Mouse (Mus musculus) gastrocnemius, adult 2 months (tissue): ENCODE results near the gene Zc3hav1. TPM values are rescaled to one million over a fixed set of nuclear protein-coding genes. Genes with fewer than 3 reads are reported as not detected.

Experiments used
- DNase-seq: peaks from one replicate; pipeline ENCODE4 v3.0.0; 2022
- H3K27ac ChIP-seq: fragments of 200-600 bp; 2 replicates; pipeline ENCODE4 v1.8.1; 2022; ENCODE audit warnings: mild to moderate bottlenecking
- H3K4me3 ChIP-seq: fragments of 200-600 bp; 2 replicates; pipeline ENCODE4 v1.8.1; 2022; ENCODE audit warnings: mild to moderate bottlenecking, moderate library complexity
- CTCF ChIP-seq: fragments of 200-600 bp; IDR thresholded peaks from 2 replicates; pipeline ENCODE4 v1.8.1; 2022; ENCODE audit warnings: antibody characterized with exemption, mild to moderate bottlenecking, moderate library complexity
- intact Hi-C: fragments of 180-260 bp; cut with DNase I; formaldehyde crosslinking; loops from one replicate; pipeline ENCODE4 v1.15.1; 2025
- total RNA-seq, 2 experiments: library from RNA; stranded (reverse); gene quantifications; 2 replicates each; pipeline ENCODE4 v1.2.3; 2021

The Zc3hav1 gene
- total RNA-seq, 2 experiments from 2014 or later: 6.4 to 6.7 TPM

GRCm38 (mm10) chr6:38304981-38305380 lies 49.4 kb downstream of the Zc3hav1 start:
- Histone ChIP-seq H3K4me3 (no peak overlapping the region), H3K27ac (no peak overlapping the region)
- peak; percentile 41 for TF ChIP-seq CTCF
- intact Hi-C loops: loop anchor here (10.0 kb wide), 1 partner anchor 140 kb away; no protein-coding TSS in a partner anchor
- DNase-seq: no peak

- intact Hi-C loops: no loop called here
Measured at GRCm38 (mm10) chr6:38298761-38299401, 55.5 kb downstream of the Zc3hav1 start, which contains the start of gene Zc3hav1l. TSS of gene Zc3hav1l (minus strand) at chr6:38299259.

GRCm38 (mm10) chr6:38298246-38298635 lies 56.2 kb downstream of the Zc3hav1 start:
- DNase-seq: no peak
- Histone ChIP-seq H3K4me3 (peak overlapping the region; percentile 79), H3K27ac (peak overlapping the region; percentile 80)
- intact Hi-C loops: no loop called here
- TF ChIP-seq CTCF: no peak

More at GRCm38 (mm10) chr6:38298761-38299401, 55.5 kb downstream of the Zc3hav1 start, which contains the start of gene Zc3hav1l:
- no peak for TF ChIP-seq CTCF
- H3K4me3 ChIP-seq: peak within 1 kb of the TSS; percentile 79
- peak within 1 kb of the TSS; percentile 80 for H3K27ac ChIP-seq
- DNase-seq: peak; percentile 77

- no peak for DNase-seq
- intact Hi-C loops: no loop called here
- Histone ChIP-seq H3K4me3 (peak overlapping the region; percentile 79), H3K27ac (no peak overlapping the region)
- TF ChIP-seq CTCF: no peak
Measured at GRCm38 (mm10) chr6:38297580-38298245, 56.7 kb downstream of the Zc3hav1 start.

GRCm38 (mm10) chr6:38293708-38294107 lies 60.7 kb downstream of the Zc3hav1 start:
- intact Hi-C loops: no loop called here
- peak; percentile 15; the same call in 1 of the 2 replicates for TF ChIP-seq CTCF
- no peak for DNase-seq
- Histone ChIP-seq H3K4me3 (no peak overlapping the region), H3K27ac (no peak overlapping the region)

GRCm38 (mm10) chr6:38292871-38293646 lies 61.3 kb downstream of the Zc3hav1 start:
- Histone ChIP-seq H3K4me3 (no peak overlapping the region), H3K27ac (no peak overlapping the region)
- intact Hi-C loops: no loop called here
- no peak for TF ChIP-seq CTCF
- no peak for DNase-seq

- no peak for TF ChIP-seq CTCF
- intact Hi-C loops: no loop called here
- no peak overlapping the region for H3K27ac ChIP-seq
Measured at GRCm38 (mm10) chr6:38284422-38284821, 70.0 kb downstream of the Zc3hav1 start.

GRCm38 (mm10) chr6:38264466-38264865 lies 89.9 kb downstream of the Zc3hav1 start:
- DNase-seq: no peak
- no peak overlapping the region for H3K27ac ChIP-seq
- intact Hi-C loops: no loop called here
- TF ChIP-seq CTCF: no peak
- no peak overlapping the region for H3K4me3 ChIP-seq

More at GRCm38 (mm10) chr6:38284422-38284821, 70.0 kb downstream of the Zc3hav1 start:
- no peak for DNase-seq
- H3K4me3 ChIP-seq: no peak overlapping the region

GRCm38 (mm10) chr6:38263393-38264159 lies 90.8 kb downstream of the Zc3hav1 start:
- Histone ChIP-seq H3K27ac (no peak overlapping the region), H3K4me3 (no peak overlapping the region)
- DNase-seq: no peak
- intact Hi-C loops: no loop called here
- TF ChIP-seq CTCF: no peak

GRCm38 (mm10) chr6:38261877-38262276 lies 92.5 kb downstream of the Zc3hav1 start:
- no peak overlapping the region for H3K27ac ChIP-seq
- DNase-seq: no peak
- intact Hi-C loops: no loop called here
- no peak for TF ChIP-seq CTCF
- H3K4me3 ChIP-seq: no peak overlapping the region

- TF ChIP-seq CTCF: no peak
- DNase-seq: no peak
- Histone ChIP-seq H3K4me3 (no peak overlapping the region), H3K27ac (no peak overlapping the region)
- intact Hi-C loops: no loop called here
Measured at GRCm38 (mm10) chr6:38257506-38257905, 96.9 kb downstream of the Zc3hav1 start.

GRCm38 (mm10) chr6:38256793-38257192 lies 97.6 kb downstream of the Zc3hav1 start:
- Histone ChIP-seq H3K4me3 (no peak overlapping the region), H3K27ac (no peak overlapping the region)
- intact Hi-C loops: no loop called here
- no peak for DNase-seq
- TF ChIP-seq CTCF: no peak
